Mouse (Mus musculus): ENCODE results near the gene Camsap2. TPM values are rescaled to one million over a fixed set of nuclear protein-coding genes. Genes with fewer than 3 reads are reported as not detected.

Camsap2 gene
- polyA plus RNA-seq, 1 experiment = 7.3 TPM

DNA sequence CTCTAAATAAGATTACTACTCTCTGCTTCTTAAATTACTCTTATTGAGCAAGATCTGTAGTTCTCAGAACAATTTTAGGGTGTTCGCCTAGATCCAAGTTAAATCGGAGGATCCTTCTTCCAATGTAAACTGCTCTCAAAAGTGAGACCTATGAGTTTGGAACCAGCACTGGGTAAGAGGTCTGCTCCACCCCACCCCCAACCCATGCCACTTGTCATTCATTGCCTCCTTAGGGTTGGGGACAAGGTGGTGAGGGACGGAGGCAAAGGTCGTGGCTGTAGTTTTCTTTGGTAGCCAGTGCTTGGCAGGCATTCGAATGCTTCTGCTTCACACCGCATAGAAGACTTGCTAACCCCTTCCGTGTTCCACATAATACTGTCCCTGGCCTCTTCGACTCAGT lies 34.7 kb upstream of the Camsap2 start:
- TF ChIP-seq POLR2A (IDR thresholded peaks at IDR 0.05; ENCODE audit: control insufficient read depth, extremely low read depth, insufficient read depth, low read length, poor library complexity) (no peak), CTCF (IDR thresholded peaks at IDR 0.05; ENCODE audit: borderline replicate concordance, control insufficient read depth, extremely low read depth, insufficient read depth, low read length, poor library complexity) (no peak)
- Histone ChIP-seq H3K36me3 (ENCODE audit: control insufficient read depth, insufficient read depth, low read length) (no peaks in the 10 kb centered on the region), H3K4me3 (ENCODE audit: control insufficient read depth, insufficient read depth, low read length) (no peak overlapping the region), H3K27ac (ENCODE audit: control insufficient read depth, insufficient read depth, low read length) (no peak overlapping the region), H3K4me1 (replicated peaks; ENCODE audit: control insufficient read depth, insufficient read depth, low read length) (no peaks in the 10 kb centered on the region), H3K27me3 (ENCODE audit: control insufficient read depth, insufficient read depth, low read length) (no peaks in the 10 kb centered on the region)
- 97% methylated on average over 8 of the region's 8 CpGs for WGBS
- no peak for DNase-seq

DNA sequence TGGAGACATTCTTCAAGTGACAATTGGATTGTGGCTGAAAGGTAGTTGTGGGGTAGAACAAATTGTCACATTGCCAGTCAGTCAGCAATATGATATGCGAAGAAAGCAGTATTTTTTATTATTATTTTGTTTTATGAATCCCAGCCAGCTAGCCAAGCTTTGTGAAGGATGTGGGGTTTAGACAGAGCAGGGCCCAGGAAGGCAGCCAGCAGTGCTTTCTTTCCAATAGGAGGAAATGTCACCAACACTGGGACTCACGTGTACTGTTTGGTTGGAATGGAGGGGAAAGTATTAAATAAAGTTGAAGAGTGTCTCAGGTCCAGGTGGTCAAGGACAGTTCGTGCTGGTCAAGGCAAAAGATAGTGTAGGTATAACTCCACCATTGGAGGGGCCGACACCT lies 34.3 kb upstream of the Camsap2 start:
- Histone ChIP-seq H3K4me1 (replicated peaks; ENCODE audit: control insufficient read depth, insufficient read depth, low read length) (no peaks in the 10 kb centered on the region), H3K27me3 (ENCODE audit: control insufficient read depth, insufficient read depth, low read length) (no peaks in the 10 kb centered on the region), H3K27ac (ENCODE audit: control insufficient read depth, insufficient read depth, low read length) (no peak overlapping the region), H3K36me3 (ENCODE audit: control insufficient read depth, insufficient read depth, low read length) (no peaks in the 10 kb centered on the region), H3K4me3 (ENCODE audit: control insufficient read depth, insufficient read depth, low read length) (no peak overlapping the region)
- 92% methylated on average over 4 of the region's 4 CpGs for WGBS
- no peak for DNase-seq
- no peak for TF ChIP-seq CTCF (IDR thresholded peaks at IDR 0.05; ENCODE audit: borderline replicate concordance, control insufficient read depth, extremely low read depth, insufficient read depth, low read length, poor library complexity)
- TF ChIP-seq POLR2A (IDR thresholded peaks at IDR 0.05; ENCODE audit: control insufficient read depth, extremely low read depth, insufficient read depth, low read length, poor library complexity) = no peak

DNA sequence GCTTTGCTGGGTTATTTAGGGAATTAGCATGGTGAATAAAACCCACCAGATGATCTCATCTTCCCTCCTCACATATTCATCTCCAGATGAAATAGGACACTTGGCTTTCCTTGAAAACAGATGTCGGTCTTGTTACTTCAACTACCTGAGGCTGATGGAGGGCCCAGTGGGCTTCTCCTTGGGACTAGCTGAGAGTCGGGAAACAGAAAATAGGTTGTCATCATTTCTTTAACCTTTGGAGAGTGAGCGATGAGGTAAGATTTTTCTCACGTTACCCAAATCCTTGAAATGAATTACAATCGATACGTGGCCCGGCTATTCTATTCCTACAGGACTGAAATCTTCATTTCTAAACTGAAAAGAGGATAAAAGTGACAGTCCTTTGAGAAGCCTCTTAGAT lies 33.4 kb upstream of the Camsap2 start:
- 96% methylated on average over 7 of the region's 7 CpGs for WGBS
- no peaks in the 10 kb centered on the region for H3K27me3 ChIP-seq (ENCODE audit: control insufficient read depth, insufficient read depth, low read length)
- no peak for DNase-seq
- no peaks in the 10 kb centered on the region for H3K4me1 ChIP-seq (replicated peaks; ENCODE audit: control insufficient read depth, insufficient read depth, low read length)
- TF ChIP-seq CTCF (IDR thresholded peaks at IDR 0.05; ENCODE audit: borderline replicate concordance, control insufficient read depth, extremely low read depth, insufficient read depth, low read length, poor library complexity) (no peak), POLR2A (IDR thresholded peaks at IDR 0.05; ENCODE audit: control insufficient read depth, extremely low read depth, insufficient read depth, low read length, poor library complexity) (no peak)
- H3K36me3 ChIP-seq (ENCODE audit: control insufficient read depth, insufficient read depth, low read length) = no peaks in the 10 kb centered on the region
- H3K4me3 ChIP-seq (ENCODE audit: control insufficient read depth, insufficient read depth, low read length) = no peak overlapping the region
- H3K27ac ChIP-seq (ENCODE audit: control insufficient read depth, insufficient read depth, low read length) = no peak overlapping the region

DNA sequence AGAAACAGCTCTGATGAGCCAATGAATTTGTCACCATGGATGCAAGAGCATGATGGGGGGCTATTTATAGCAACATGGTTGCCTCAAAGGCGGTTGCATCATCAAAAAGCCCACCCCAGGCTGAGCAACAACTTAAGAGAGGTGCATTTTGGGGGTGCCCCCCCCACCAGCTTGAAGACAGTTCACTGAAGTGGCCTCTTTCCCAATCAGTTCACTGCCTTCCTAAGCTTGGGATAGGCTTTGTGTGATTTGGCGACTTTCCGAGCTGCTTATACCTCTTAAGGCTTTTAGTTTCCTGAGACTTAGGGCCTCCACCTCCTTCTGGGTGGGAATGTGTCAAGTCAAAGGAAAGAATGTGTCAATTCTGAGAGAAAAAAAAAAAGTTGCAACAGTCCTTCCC lies 20.1 kb upstream of the Camsap2 start:
- no peaks in the 10 kb centered on the region for H3K27me3 ChIP-seq (ENCODE audit: control insufficient read depth, insufficient read depth, low read length)
- TF ChIP-seq CTCF (IDR thresholded peaks at IDR 0.05; ENCODE audit: borderline replicate concordance, control insufficient read depth, extremely low read depth, insufficient read depth, low read length, poor library complexity) (no peak), POLR2A (IDR thresholded peaks at IDR 0.05; ENCODE audit: control insufficient read depth, extremely low read depth, insufficient read depth, low read length, poor library complexity) (no peak)
- H3K27ac ChIP-seq (ENCODE audit: control insufficient read depth, insufficient read depth, low read length) = no peak overlapping the region
- no peaks in the 10 kb centered on the region for H3K36me3 ChIP-seq (ENCODE audit: control insufficient read depth, insufficient read depth, low read length)
- H3K4me3 ChIP-seq (ENCODE audit: control insufficient read depth, insufficient read depth, low read length) = no peak overlapping the region
- 91% methylated on average over 3 of the region's 3 CpGs for WGBS
- H3K4me1 ChIP-seq (replicated peaks; ENCODE audit: control insufficient read depth, insufficient read depth, low read length) = no peaks in the 10 kb centered on the region
- no peak for DNase-seq

DNA sequence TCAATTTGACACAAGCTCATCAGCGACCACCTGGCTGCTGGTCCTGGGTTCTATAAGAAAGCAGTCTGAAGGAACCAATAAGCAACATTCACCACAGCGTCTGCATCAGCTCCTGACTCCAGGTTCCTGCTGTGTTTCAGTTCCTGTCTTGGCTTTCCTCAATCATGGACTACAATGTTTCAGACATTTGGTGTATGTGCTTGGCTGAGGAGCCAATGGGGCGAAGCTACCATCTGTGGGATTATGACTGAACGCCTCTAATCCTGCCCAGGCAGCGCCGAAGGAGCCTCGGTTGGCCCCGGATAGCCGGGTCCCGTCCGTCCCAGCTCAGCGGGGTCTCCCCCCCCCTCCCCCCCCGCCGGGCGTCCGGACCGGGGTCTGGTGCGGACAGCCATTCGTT lies 18.8 kb upstream of the Camsap2 start:
- peak; percentile 62 for DNase-seq
- 75% methylated on average over 19 of the region's 19 CpGs for WGBS
- Histone ChIP-seq H3K36me3 (ENCODE audit: control insufficient read depth, insufficient read depth, low read length) (no peaks in the 10 kb centered on the region), H3K27ac (ENCODE audit: control insufficient read depth, insufficient read depth, low read length) (no peak overlapping the region), H3K27me3 (ENCODE audit: control insufficient read depth, insufficient read depth, low read length) (no peaks in the 10 kb centered on the region), H3K4me3 (ENCODE audit: control insufficient read depth, insufficient read depth, low read length) (no peak overlapping the region), H3K4me1 (replicated peaks; ENCODE audit: control insufficient read depth, insufficient read depth, low read length) (no peaks in the 10 kb centered on the region)
- TF ChIP-seq CTCF (IDR thresholded peaks at IDR 0.05; ENCODE audit: borderline replicate concordance, control insufficient read depth, extremely low read depth, insufficient read depth, low read length, poor library complexity) (no peak), POLR2A (IDR thresholded peaks at IDR 0.05; ENCODE audit: control insufficient read depth, extremely low read depth, insufficient read depth, low read length, poor library complexity) (no peak)

DNA sequence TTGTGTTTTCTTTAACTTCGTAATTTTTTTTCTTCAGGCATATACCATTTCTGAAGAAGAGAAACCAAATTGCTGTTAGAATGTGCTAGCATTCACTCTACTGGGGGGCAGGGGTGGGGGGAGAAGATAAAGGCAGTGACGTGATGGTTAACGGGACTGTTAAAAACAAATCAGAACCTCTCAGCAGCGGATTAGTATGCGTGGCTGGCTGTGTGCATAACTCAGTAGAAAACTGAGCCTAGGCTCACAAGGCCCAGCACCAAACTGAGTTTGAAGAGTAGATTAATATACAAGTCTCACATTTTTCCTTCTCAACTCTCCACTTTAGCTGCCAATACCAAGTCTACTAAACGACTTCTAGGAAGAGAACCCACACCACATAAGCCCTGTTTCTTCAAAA lies 17.1 kb upstream of the Camsap2 start:
- Histone ChIP-seq H3K4me1 (replicated peaks; ENCODE audit: control insufficient read depth, insufficient read depth, low read length) (no peaks in the 10 kb centered on the region), H3K27ac (ENCODE audit: control insufficient read depth, insufficient read depth, low read length) (no peak overlapping the region), H3K4me3 (ENCODE audit: control insufficient read depth, insufficient read depth, low read length) (no peak overlapping the region), H3K27me3 (ENCODE audit: control insufficient read depth, insufficient read depth, low read length) (no peaks in the 10 kb centered on the region), H3K36me3 (ENCODE audit: control insufficient read depth, insufficient read depth, low read length) (no peaks in the 10 kb centered on the region)
- DNase-seq = no peak
- WGBS = 92% methylated on average over 6 of the region's 6 CpGs
- no peak for TF ChIP-seq POLR2A (IDR thresholded peaks at IDR 0.05; ENCODE audit: control insufficient read depth, extremely low read depth, insufficient read depth, low read length, poor library complexity)
- no peak for TF ChIP-seq CTCF (IDR thresholded peaks at IDR 0.05; ENCODE audit: borderline replicate concordance, control insufficient read depth, extremely low read depth, insufficient read depth, low read length, poor library complexity)

DNA sequence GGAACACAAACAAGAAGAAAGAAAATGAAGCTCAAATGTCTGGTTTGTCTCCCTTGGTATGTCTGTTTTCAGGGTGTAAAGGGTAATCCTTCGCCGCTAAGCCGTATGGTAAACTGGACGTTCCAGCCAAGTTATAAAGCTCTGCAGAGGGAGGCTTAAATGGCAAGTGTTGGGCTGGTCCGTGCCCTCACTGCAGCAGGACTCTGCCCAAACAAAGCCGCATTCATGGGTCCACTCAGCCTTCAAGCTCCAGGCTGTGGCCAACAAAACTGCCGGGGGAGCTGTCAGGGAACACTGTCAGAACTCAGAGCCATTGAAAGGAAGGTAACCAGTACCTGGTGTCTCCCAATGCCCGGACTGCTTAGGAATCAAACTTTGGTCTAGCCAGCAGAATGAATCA lies 16.7 kb upstream of the Camsap2 start:
- H3K36me3 ChIP-seq (ENCODE audit: control insufficient read depth, insufficient read depth, low read length) = no peaks in the 10 kb centered on the region
- H3K4me3 ChIP-seq (ENCODE audit: control insufficient read depth, insufficient read depth, low read length) = no peak overlapping the region
- WGBS = 96% methylated on average over 8 of the region's 8 CpGs
- no peaks in the 10 kb centered on the region for H3K27me3 ChIP-seq (ENCODE audit: control insufficient read depth, insufficient read depth, low read length)
- no peaks in the 10 kb centered on the region for H3K4me1 ChIP-seq (replicated peaks; ENCODE audit: control insufficient read depth, insufficient read depth, low read length)
- DNase-seq = no peak
- H3K27ac ChIP-seq (ENCODE audit: control insufficient read depth, insufficient read depth, low read length) = no peak overlapping the region
- TF ChIP-seq POLR2A (IDR thresholded peaks at IDR 0.05; ENCODE audit: control insufficient read depth, extremely low read depth, insufficient read depth, low read length, poor library complexity) (no peak), CTCF (IDR thresholded peaks at IDR 0.05; ENCODE audit: borderline replicate concordance, control insufficient read depth, extremely low read depth, insufficient read depth, low read length, poor library complexity) (no peak)
